Mouse (Mus musculus): Measurements from ENCODE around the gene Slc12a3.

DNA sequence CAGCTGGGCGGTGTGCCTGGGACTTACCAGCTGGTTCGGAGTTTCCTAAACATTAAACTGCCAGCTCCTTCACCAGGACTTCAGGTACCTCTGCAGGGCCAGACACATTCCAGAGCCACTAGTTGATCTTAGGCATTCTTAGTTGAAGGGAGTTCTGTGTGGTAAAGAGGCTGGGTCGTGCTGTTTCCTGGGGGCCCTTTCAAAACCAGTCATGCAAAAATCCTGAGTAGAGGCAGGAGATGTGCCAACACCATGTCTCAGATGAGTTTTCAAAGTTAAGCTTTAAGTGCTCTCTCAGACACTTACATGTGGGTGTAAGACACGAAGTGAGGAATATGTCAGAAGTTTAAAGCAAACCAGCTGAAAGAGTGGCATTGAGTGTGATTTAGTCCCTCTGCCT lies 28.2 kb upstream of the Slc12a3 start:
- TF ChIP-seq CTCF (IDR thresholded peaks at IDR 0.05; ENCODE audit: control insufficient read depth, insufficient read depth, insufficient replicate concordance, low read depth, low read length) (no peak), POLR2A (IDR thresholded peaks at IDR 0.05; ENCODE audit: control insufficient read depth, low read depth, low read length) (no peak)

Measured in testis, adult 2 months (tissue).